Mouse (Mus musculus) left cerebral cortex, adult 2 months (tissue): ENCODE data around the gene Rps13. TPM values are rescaled to one million over a fixed set of nuclear protein-coding genes. Genes with fewer than 3 reads are reported as not detected.
A peak's percentile ranks its signal among the peaks of the same experiment; 100 is the strongest.
"Not testable (repeated sequence)": the region's sequence is repeated elsewhere in the genome, so short reads cannot be mapped to it uniquely, and the experiment has no call there.

Experiments
- DNase-seq, 2 experiments: peaks; one replicate each; pipeline ENCODE4 v3.0.0; 2021 to 2022; ENCODE audit warnings: low spot score in 2 of 2, mixed read lengths in 1 of 2; ENCODE audit errors: extremely low spot score in 1 of 2
- H3K27ac ChIP-seq: fragments of 200-600 bp; 2 replicates; pipeline ENCODE4 v1.8.1; 2022
- H3K4me3 ChIP-seq: fragments of 200-600 bp; 2 replicates; pipeline ENCODE4 v1.8.1; 2022
- CTCF ChIP-seq: fragments of 200-600 bp; IDR thresholded peaks from 2 replicates; pipeline ENCODE4 v1.8.1; 2022; ENCODE audit warnings: antibody characterized with exemption, mild to moderate bottlenecking, moderate library complexity
- intact Hi-C: fragments of 180-260 bp; cut with DNase I; formaldehyde crosslinking; loops from one replicate; pipeline ENCODE4 v1.15.1; 2025
- long read RNA-seq, 2 experiments: library from polyadenylated mRNA; stranded (forward); transcript quantifications; one replicate each; pipeline ENCODE4 v2.0.0; 2021; ENCODE audit warnings: borderline mapping rate in 2 of 2
- total RNA-seq, 2 experiments: library from RNA; stranded (reverse); gene quantifications; 2 replicates each; pipeline ENCODE4 v1.2.3; 2021

Gene Rps13
- total RNA-seq, result 100 to 1,000 TPM; 168 to 210 TPM
- long read RNA-seq, experiment 1, transcript Rps13-201 (6 exons, 589 nt), result major isoform, 27 of 31 reads
- long read RNA-seq, experiment 1, partial matches to known transcripts, result 0 of 31 reads
- long read RNA-seq, experiment 1, other reads (novel, unspliced or antisense), result 1 of 31 reads
- long read RNA-seq, experiment 2, transcript Rps13-201 (6 exons, 589 nt), result major isoform, 20 of 22 reads
- long read RNA-seq, experiment 2, partial matches to known transcripts, result 1 of 22 reads
- long read RNA-seq, experiment 2, other reads (novel, unspliced or antisense), result 0 of 22 reads

- intact Hi-C loops, result no loop called here
- Histone ChIP-seq H3K4me3 (peak within 1 kb of the TSS; percentile 85), H3K27ac (peak within 1 kb of the TSS; percentile 97)
- no peak for TF ChIP-seq CTCF
- DNase-seq, result peak; percentile 97 to 98
Observed at GRCm38 (mm10) chr7:116333713-116334668, at the start of gene Rps13. Gene Rps13 (minus strand): TSS chr7:116334195.

GRCm38 (mm10) chr7:116379181-116379580 lies 45.2 kb upstream of the Rps13 start:
- intact Hi-C loops, H3K4me3 ChIP-seq, H3K27ac ChIP-seq, DNase-seq: not testable (repeated sequence)

GRCm38 (mm10) chr7:116374284-116374683 lies 40.3 kb upstream of the Rps13 start:
- DNase-seq, result no peak
- TF ChIP-seq CTCF, result no peak
- no peak overlapping the region for H3K4me3 ChIP-seq
- no peak overlapping the region for H3K27ac ChIP-seq
- intact Hi-C loops, result no loop called here

GRCm38 (mm10) chr7:116336226-116336625 lies 2.2 kb upstream of the Rps13 start:
- no peak overlapping the region for H3K4me3 ChIP-seq
- intact Hi-C loops, result loop anchor here (5.0 kb wide), 2 partner anchors 106 to 271 kb away; partner anchors contain the start of gene Pik3c2a
- peak; percentile 67 for TF ChIP-seq CTCF
- H3K27ac ChIP-seq, result no peak overlapping the region
- peak; percentile 15 to 37 for DNase-seq

GRCm38 (mm10) chr7:116335133-116335532 lies 1.1 kb upstream of the Rps13 start:
- no peak for DNase-seq
- intact Hi-C loops, result loop anchor here (5.0 kb wide), 2 partner anchors 107 to 272 kb away; partner anchors contain the start of gene Pik3c2a
- Histone ChIP-seq H3K27ac (no peak overlapping the region), H3K4me3 (no peak overlapping the region)
- no peak for TF ChIP-seq CTCF

- intact Hi-C loops, result loop anchor here (5.0 kb wide), 2 partner anchors 108 to 273 kb away; partner anchors contain the start of gene Pik3c2a
- DNase-seq, result no peak
- Histone ChIP-seq H3K4me3 (peak overlapping the region; percentile 85), H3K27ac (peak overlapping the region; percentile 97; the same call in 1 of the 2 replicates)
- no peak for TF ChIP-seq CTCF
Observed at GRCm38 (mm10) chr7:116334669-116335038, 659 bp upstream of the Rps13 start.

GRCm38 (mm10) chr7:116331246-116331645 lies 2.7 kb downstream of the Rps13 start:
- intact Hi-C loops, result loop anchor here (2.0 kb wide), 1 partner anchor 70 kb away; no protein-coding TSS in a partner anchor

GRCm38 (mm10) chr7:116329858-116330257 lies 4.1 kb downstream of the Rps13 start:
- TF ChIP-seq CTCF, result no peak
- no peak overlapping the region for H3K27ac ChIP-seq
- H3K4me3 ChIP-seq, result no peak overlapping the region
- DNase-seq, result no peak
- intact Hi-C loops, result loop anchor here (2.0 kb wide), 1 partner anchor 69 kb away; no protein-coding TSS in a partner anchor

More at GRCm38 (mm10) chr7:116331246-116331645, 2.7 kb downstream of the Rps13 start:
- Histone ChIP-seq H3K4me3 (no peak overlapping the region), H3K27ac (no peak overlapping the region)
- DNase-seq, result peak in 1 of 2 experiments; percentile 36
- no peak for TF ChIP-seq CTCF

- no peak for TF ChIP-seq CTCF
- H3K27ac ChIP-seq, result no peak overlapping the region
- DNase-seq, result no peak
- H3K4me3 ChIP-seq, result no peak overlapping the region
- intact Hi-C loops, result no loop called here
Observed at GRCm38 (mm10) chr7:116328777-116329176, 5.2 kb downstream of the Rps13 start.

GRCm38 (mm10) chr7:116327901-116328300 lies 6.1 kb downstream of the Rps13 start:
- Histone ChIP-seq H3K27ac (no peak overlapping the region), H3K4me3 (no peak overlapping the region)
- TF ChIP-seq CTCF, result no peak
- no peak for DNase-seq
- intact Hi-C loops, result no loop called here

- peak; percentile 85 for TF ChIP-seq CTCF
- peak; percentile 64 to 71 for DNase-seq
- no peak overlapping the region for H3K27ac ChIP-seq
- H3K4me3 ChIP-seq, result no peak overlapping the region
- intact Hi-C loops, result loop anchor here (1.0 to 5.0 kb wide), 2 partner anchors 77 to 161 kb away; no protein-coding TSS in a partner anchor
Observed at GRCm38 (mm10) chr7:116323331-116323964, 10.5 kb downstream of the Rps13 start.
